Comparison of ENCODE assay signal across 8 mouse cellular contexts in genomic region chr16:32246351-32246791, GRCm38 (mm10). TPM values are rescaled to one million over a fixed set of nuclear protein-coding genes. Genes with fewer than 3 reads are reported as not detected.
DNase-seq lines count a peak whose midpoint lies in the region; ATAC-seq and TF ChIP-seq lines count a peak whose summit lies in the region.

No protein-coding gene starts in this region.

- peak overlapping the region; percentile 97 for H3K9ac ChIP-seq in liver, embryonic 13.5 days
- H3K9ac ChIP-seq in neural tube, embryonic 12.5 days, result peak overlapping the region; percentile 83

- no peak for TF ChIP-seq POLR2A in thymus, adult 2 months (IDR thresholded peaks at IDR 0.05; ENCODE audit: control insufficient read depth, extremely low read depth, insufficient read depth, low read length, poor library complexity)

- ATAC-seq in liver, embryonic 13.5 days (ENCODE audit: low read depth), result peak; percentile 37
- no peak; the same call in none of the 2 replicates for ATAC-seq in neural tube, embryonic 12.5 days (ENCODE audit: low FRiP score, low read depth)

- TF ChIP-seq CTCF in thymus, adult 2 months (IDR thresholded peaks at IDR 0.05; ENCODE audit: borderline replicate concordance, control insufficient read depth, extremely low read depth, insufficient read depth, low read length, poor library complexity), result no peak

- no peaks in the 10 kb centered on the region for H3K27me3 ChIP-seq in liver, embryonic 13.5 days
- H3K27me3 ChIP-seq in neural tube, embryonic 12.5 days (replicated peaks), result no peaks in the 10 kb centered on the region
- no peaks in the 10 kb centered on the region for H3K27me3 ChIP-seq in thymus, adult 2 months (ENCODE audit: control insufficient read depth, insufficient read depth, low read length)

- peak overlapping the region; percentile 89 for H3K4me2 ChIP-seq in liver, embryonic 13.5 days
- H3K4me2 ChIP-seq in neural tube, embryonic 12.5 days (replicated peaks), result peak overlapping the region; percentile 69

- under 1% methylated on average over 37 of the region's 41 CpGs for WGBS in liver, embryonic 13.5 days (ENCODE audit: insufficient replicate concordance)
- under 1% methylated on average over 41 of the region's 41 CpGs for WGBS in neural tube, embryonic 12.5 days
- WGBS in thymus, adult 2 months, result 3% methylated on average over 41 of the region's 41 CpGs

- H3K27ac ChIP-seq in liver, embryonic 13.5 days, result peak overlapping the region; percentile 97
- H3K27ac ChIP-seq in neural tube, embryonic 12.5 days, result peak overlapping the region; percentile 83
- H3K27ac ChIP-seq in thymus, adult 2 months (ENCODE audit: control insufficient read depth, insufficient read depth, low read length), result no peak overlapping the region

- no peaks in the 10 kb centered on the region for H3K36me3 ChIP-seq in liver, embryonic 13.5 days
- H3K36me3 ChIP-seq in neural tube, embryonic 12.5 days, result no peaks in the 10 kb centered on the region
- H3K36me3 ChIP-seq in thymus, adult 2 months (ENCODE audit: control insufficient read depth, insufficient read depth, low read length), result no peaks in the 10 kb centered on the region

- H3K4me3 ChIP-seq in liver, embryonic 13.5 days (replicated peaks), result peak overlapping the region; percentile 95
- H3K4me3 ChIP-seq in neural tube, embryonic 12.5 days, result peak overlapping the region; percentile 88
- peak overlapping the region; percentile 76 for H3K4me3 ChIP-seq in thymus, adult 2 months (ENCODE audit: control insufficient read depth, insufficient read depth, low read length)

- DNase-seq in CD4-positive helper T cell, adult 2 months (ENCODE audit: low read depth, low spot score), result peak; percentile 63
- DNase-seq in adipocyte (ENCODE audit: low spot score), result peak; percentile 46
- DNase-seq in embryo, embryonic 10 days (ENCODE audit: low spot score), result peak; percentile 70
- peak; percentile 27 to 54 for DNase-seq in gastrocnemius, postnatal 4 days (ENCODE audit: low spot score in 2 of 2)
- DNase-seq in kidney, adult 8-10 months, result peak; percentile 22 to 26
- peak; percentile 59 for DNase-seq in liver, embryonic 13.5 days
- peak; percentile 50 for DNase-seq in thymus, adult 2 months

- H3K4me1 ChIP-seq in liver, embryonic 13.5 days (replicated peaks), result peaks cover 42% of the 10 kb centered on the region
- peaks cover 19% of the 10 kb centered on the region for H3K4me1 ChIP-seq in neural tube, embryonic 12.5 days
- H3K4me1 ChIP-seq in thymus, adult 2 months (replicated peaks; ENCODE audit: control insufficient read depth, insufficient read depth, low read length), result peaks cover 4% of the 10 kb centered on the region; the same call in 1 of the 2 replicates

- H3K9me3 ChIP-seq in liver, embryonic 13.5 days (replicated peaks), result no peaks in the 10 kb centered on the region
- no peaks in the 10 kb centered on the region for H3K9me3 ChIP-seq in neural tube, embryonic 12.5 days

RNA-seq across cellular contexts. Expression of gene Fbxo45, which starts 0.6 kb away (rescaled TPM):
- total RNA-seq in gastrocnemius, postnatal 4 days (2021), result 10 to 100 TPM; 13.8 to 14.1 TPM
- polyA plus RNA-seq in liver, embryonic 13.5 days (2015; fragmentation: Nextera tagmentation; extraction: Ambion mirVana), result 5.5 and 5.6 TPM in 2 replicates
- polyA plus RNA-seq in neural tube, embryonic 12.5 days (2016; fragmentation: Nextera tagmentation; extraction: Ambion mirVana), result 28.1 and 31.0 TPM in 2 replicates
- 6.5 and 7.7 TPM in 2 replicates for polyA plus RNA-seq in thymus, adult 2 months (2012; rRNA removed)

RNA-seq across cellular contexts. Expression of gene Wdr53, which starts 0.7 kb away (rescaled TPM):
- 1 to 10 TPM; 8.5 to 9.0 TPM for total RNA-seq in gastrocnemius, postnatal 4 days (2021)
- polyA plus RNA-seq in liver, embryonic 13.5 days (2015; fragmentation: Nextera tagmentation; extraction: Ambion mirVana), result 13.0 and 14.3 TPM in 2 replicates
- polyA plus RNA-seq in neural tube, embryonic 12.5 days (2016; fragmentation: Nextera tagmentation; extraction: Ambion mirVana), result 16.2 and 16.3 TPM in 2 replicates
- 5.3 and 5.4 TPM in 2 replicates for polyA plus RNA-seq in thymus, adult 2 months (2012; rRNA removed)

RNA-seq across cellular contexts. Expression of gene Smco1, which starts 24.9 kb away (rescaled TPM):
- total RNA-seq in gastrocnemius, postnatal 4 days (2021), result 1 to 10 TPM; 3.2 to 5.4 TPM
- not detected in 2 replicates for polyA plus RNA-seq in liver, embryonic 13.5 days (2015; fragmentation: Nextera tagmentation; extraction: Ambion mirVana)
- polyA plus RNA-seq in neural tube, embryonic 12.5 days (2016; fragmentation: Nextera tagmentation; extraction: Ambion mirVana), result not detected in 2 replicates
- 0.26 TPM in 1 of 2 replicates, not detected in the other for polyA plus RNA-seq in thymus, adult 2 months (2012; rRNA removed)

RNA-seq across cellular contexts. Expression of gene Rnf168, which starts 30.9 kb away (rescaled TPM):
- 10 to 100 TPM; 15.0 to 16.1 TPM for total RNA-seq in gastrocnemius, postnatal 4 days (2021)
- polyA plus RNA-seq in liver, embryonic 13.5 days (2015; fragmentation: Nextera tagmentation; extraction: Ambion mirVana), result 17.9 and 19.9 TPM in 2 replicates
- 27.2 and 31.9 TPM in 2 replicates for polyA plus RNA-seq in neural tube, embryonic 12.5 days (2016; fragmentation: Nextera tagmentation; extraction: Ambion mirVana)
- polyA plus RNA-seq in thymus, adult 2 months (2012; rRNA removed), result 11.6 and 18.8 TPM in 2 replicates
